Mouse (Mus musculus) cerebellum, adult (tissue): Measurements from ENCODE around the gene Gstt2.
A peak's percentile ranks its signal among the peaks of the same experiment; 100 is the strongest.
"Not testable (repeated sequence)": the region's sequence is repeated elsewhere in the genome, so short reads cannot be mapped to it uniquely, and the experiment has no call there.

ENCODE experiments used
- ATAC-seq: cut with Nextera tagmentation; 2 replicates; pipeline ENCODE4 v1.9.2; 2017; ENCODE audit warnings: mild to moderate bottlenecking, moderate library complexity, mixed read lengths; ENCODE audit not compliant: insufficient number of reproducible peaks, low FRiP score, low TSS enrichment

Gene Gstt2

DNA sequence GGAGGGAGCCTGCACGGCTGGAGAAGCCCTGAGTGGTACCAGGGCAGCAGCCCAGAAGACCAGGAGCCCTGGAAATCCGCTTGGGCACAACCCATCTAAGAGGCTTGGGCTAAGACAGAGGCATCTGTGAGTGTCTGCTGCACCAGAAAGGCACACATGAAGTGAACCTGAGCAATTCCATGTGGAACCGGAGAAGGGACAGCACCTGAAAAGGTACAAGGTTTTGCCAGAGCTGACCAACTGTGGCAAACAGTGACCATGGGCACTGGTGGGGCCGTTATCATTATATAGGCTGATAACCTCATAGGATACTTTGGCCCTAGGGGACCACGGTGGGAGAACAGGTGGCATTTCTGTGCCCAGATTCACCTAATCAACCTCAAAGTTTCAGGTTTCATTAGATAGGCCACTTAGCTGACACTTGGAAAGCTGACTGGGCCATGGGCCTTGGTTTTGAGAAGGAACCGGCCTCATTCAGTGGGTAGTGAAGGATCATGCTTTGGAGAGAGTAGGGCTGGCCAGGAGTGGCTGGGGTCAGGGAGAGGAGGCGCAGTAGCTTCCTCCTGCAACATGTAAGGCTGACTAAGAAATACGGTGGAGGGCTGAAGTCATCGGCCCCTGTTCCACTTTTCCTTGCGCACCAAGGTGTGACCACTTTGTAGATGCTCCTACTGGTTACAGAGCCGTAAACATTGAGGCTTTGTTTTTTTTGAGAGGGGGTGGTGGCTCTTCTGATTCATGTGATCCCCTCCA lies 19.1 kb upstream of the Gstt2 start:
- no peak for ATAC-seq

DNA sequence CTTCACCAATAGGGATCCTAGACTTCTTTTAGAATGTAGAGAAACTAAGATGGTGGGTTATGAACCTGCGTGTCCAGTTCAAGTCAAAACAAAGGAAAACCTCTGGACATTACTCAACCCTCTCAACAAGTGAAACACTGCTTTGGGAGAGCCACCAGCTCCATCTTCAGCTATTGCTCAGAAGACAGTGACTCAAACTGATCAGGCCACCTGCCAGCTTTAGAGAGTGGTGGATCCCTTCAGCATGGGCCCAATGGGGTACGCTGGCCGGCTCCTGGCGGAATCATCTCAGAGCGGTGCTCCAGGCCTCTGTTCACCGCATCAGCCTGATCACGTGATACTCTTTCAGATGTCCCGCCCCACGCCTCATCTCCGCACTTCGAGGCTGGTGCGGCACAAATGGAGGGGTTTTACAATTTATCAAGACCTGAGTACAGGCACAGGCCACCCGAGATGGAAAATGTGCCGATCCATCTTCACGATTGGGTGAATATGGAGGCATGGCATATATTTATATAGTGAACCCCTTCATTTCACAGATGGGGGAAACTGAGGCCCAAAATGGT lies 18.3 kb upstream of the Gstt2 start:
- ATAC-seq: no peak

DNA sequence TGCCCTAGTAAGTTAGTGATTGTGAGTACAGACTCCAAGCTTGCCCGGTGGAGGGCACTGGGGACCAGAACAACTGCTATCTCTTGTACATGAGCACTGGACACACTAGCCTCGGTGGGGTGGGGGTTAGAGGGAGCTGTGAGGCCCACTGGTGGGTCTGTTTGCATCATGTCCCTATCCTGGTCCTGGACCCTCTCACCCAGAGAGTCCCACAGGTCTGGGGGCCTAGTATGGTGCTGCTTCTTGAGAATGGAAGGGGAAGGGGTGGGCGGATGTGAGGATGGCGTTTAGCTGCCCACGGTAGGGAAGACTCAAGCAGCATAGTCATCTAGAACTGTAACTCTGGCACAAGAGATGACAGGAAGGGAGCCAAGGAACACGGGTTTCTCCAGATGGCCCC lies 17.6 kb upstream of the Gstt2 start:
- ATAC-seq: no peak

DNA sequence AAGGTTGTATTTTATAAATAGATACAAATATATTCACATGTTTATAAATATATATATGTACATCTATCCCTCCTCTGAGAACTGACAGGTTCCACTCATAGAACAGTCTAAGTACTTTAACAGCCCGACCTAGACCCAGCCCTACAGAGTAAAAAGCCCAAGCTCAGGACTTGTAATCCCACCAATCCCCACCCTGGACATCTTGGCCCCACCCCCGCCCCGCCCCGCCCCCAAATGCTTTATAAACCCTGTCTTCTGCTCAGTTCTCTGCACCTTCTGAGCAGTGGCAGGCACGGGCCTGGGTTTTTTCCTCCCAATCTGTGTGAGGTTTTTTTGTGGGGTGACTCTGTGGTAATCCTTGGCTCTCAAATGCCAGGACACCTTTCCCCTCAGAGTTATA lies 16.9 kb upstream of the Gstt2 start:
- ATAC-seq: no peak

DNA sequence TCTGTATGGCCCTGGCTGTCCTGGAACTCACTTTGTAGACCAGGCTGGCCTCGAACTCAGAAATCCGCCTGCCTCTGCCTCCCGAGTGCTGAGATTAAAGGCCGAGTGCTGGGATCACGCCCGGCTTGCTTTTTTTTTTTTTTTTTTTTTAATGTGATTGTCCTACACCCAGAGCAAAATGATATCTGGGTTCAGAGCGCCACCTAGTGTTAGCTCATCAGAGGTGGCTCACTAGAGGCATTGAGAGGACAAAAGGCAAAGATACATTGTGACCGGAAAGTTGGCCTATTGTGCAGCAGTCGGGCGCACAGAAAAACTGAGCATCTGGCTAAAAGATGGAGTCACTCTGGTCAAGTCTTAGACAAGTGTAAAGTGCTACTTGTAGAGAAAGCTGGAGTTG lies 16.2 kb upstream of the Gstt2 start:
- ATAC-seq: peak; percentile 68

DNA sequence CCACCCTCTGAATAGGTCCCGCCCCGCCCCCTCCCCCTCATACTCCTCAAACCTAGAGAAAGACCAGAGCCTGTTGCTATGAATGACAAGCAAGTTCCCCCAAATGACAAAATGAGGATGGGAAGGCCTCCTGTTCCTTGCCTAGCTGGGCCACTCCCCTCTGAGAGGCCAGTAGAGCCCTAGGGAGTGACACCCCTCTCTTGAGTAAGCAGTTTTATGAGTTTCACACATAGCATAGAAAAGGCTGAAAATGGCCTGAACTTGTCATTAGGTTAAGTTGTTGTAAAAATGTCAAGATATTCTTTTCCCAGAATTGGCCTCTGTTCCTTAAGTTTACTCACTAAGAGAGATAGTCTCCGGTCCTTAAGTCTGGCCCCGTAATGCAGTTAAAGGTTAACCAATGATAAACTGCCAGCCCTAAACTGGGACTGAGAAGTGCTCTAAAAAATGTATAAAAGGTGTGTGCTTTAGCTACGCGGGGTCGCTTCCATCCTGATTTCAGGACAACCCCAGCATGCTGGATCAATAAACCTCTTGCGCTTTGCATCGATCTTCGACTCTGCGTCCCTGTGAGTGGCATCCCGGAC lies 15.4 kb upstream of the Gstt2 start:
- no peak for ATAC-seq

DNA sequence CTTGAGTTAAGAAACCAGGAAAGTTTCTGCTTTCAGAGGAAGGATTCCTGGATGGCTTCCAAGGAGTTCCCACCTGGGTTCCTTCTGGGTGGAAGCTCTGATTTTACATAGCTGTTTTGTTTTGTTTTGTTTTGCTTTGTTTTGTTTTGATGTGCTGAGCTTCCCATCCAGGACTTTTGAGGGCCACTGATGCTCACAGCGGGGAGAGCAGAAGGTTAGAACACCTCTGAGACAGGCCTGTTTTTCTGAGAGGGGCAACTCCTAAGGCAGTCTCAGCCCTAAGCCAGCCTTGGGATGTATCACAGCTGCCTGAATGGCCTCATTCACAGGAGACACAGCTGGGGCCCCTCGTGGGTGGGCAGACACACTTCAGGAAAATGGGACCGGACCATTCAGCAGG lies 14.5 kb upstream of the Gstt2 start:
- ATAC-seq: no peak

DNA sequence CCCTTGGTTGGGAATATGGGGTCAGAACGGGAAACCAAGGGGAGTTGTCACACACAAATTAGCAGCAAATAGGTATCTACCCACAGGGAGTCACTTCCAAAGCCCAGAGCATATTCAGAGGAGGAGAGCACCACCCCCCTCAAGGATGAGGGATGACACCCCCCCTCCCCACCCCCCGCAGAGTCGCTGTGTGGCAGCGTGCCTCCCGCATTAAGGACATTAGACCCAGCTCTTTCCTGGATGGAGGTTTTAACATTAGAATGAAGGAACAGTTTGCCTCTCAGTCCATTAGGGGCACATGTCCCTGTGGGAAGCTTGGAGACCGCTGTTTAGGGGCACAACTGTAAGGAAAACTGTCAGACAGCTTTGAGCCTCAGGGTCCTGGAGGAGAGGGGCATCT lies 13.9 kb upstream of the Gstt2 start:
- ATAC-seq: no peak

DNA sequence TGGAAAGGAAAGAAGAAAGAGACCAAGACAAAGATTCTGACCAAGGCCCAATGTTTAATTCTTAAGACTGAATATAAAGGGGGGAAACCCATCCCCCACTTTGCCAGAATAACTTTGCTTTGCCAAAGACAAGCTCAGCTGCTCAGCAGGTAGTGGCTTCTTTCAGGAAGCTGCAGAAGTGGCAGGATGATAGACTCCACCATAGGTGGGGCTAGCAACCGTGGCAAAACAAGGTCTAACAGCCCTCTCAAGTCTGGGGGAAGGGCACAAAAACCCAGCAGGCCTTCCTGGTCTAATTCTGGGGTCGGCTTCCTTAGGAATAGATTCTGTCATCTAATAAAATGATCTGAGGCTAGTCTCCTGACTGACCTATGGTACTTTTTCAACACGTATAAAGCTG lies 11.2 kb upstream of the Gstt2 start:
- ATAC-seq: no peak

DNA sequence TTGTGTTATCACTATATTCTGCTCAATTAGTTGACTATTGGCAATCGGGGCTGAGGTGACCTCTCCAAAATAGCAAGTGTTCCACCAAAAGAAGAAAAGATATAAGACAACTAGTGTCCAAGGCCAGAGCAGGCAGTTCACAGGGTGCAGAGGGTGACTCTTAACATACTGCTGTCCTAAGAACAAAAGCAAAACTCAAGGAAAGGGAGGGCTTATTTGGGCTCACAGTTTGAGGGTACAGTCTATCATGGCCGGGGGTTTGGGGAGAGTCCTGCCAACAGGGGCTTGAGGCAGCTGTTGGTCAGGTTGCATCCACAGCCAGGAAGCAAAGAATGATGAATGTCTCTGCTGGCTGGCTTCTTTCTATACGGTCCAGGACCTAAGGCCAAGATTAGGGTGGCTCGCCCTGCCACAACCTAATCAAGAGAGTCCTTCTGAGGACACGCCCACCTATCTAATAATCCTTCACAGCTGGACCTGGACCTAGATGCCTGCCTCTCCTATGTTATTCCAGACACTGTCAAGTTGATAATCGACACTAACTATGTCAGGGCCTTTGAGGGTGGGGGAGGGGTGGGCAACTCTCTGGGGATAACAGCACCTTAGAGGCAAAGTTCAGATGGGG lies 8.2 kb upstream of the Gstt2 start:
- ATAC-seq: no peak

DNA sequence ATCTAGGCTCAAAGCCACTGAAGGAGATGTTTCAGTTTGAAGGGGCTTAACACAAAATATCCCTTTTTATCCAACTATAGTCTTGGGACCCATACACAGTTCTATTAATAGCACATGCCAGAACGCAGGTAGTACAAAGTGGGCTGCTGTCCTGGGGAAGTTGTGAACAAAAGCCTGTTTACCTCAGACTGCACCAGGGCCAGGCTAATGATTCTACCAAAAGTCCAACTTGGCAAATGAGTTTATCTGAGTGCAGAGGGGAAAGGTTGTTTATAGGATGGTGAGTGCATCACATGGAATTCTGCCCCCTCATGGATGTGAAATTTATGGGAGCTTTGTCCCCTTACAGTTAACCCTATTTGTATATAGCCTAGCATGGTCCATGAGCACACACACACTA lies 7.6 kb upstream of the Gstt2 start:
- ATAC-seq: no peak

DNA sequence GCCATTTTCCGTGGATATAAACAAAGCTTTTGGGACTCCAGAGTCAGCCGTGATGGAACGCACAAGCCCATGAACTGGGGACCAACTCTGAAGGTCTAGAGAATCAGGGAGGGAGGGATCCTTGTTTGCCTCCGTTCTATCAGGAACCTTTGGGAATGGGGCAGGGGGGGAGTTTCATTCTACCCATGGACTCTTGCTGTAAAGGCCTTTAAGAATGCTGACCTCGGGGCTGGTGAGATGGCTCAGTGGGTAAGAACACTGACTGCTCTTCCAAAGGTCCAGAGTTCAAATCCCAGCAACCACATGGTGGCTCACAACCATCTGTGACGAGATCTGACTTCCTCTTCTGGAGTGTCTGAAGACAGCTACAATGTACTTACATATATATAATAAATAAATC lies 6.7 kb upstream of the Gstt2 start:
- ATAC-seq: not testable (repeated sequence)

DNA sequence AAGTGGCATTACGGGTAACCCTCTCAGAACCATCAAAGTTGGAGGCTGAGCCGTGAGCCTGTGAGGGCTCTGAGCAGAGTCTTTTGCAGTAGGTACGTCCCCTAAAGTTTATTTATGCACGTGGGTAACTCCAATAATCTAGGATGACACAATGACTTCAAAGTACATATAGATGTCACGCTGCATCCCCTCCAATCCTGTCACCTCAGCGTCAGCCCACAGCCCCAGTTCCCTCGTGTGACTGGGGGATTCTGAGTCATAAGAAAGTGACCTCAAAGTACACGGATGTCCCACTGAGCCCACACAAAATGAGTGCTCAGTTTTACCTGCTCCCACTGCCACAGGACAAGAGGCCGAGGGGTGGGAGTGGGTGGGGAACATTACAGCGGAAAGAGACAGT lies 1.9 kb upstream of the Gstt2 start:
- no peak for ATAC-seq

DNA sequence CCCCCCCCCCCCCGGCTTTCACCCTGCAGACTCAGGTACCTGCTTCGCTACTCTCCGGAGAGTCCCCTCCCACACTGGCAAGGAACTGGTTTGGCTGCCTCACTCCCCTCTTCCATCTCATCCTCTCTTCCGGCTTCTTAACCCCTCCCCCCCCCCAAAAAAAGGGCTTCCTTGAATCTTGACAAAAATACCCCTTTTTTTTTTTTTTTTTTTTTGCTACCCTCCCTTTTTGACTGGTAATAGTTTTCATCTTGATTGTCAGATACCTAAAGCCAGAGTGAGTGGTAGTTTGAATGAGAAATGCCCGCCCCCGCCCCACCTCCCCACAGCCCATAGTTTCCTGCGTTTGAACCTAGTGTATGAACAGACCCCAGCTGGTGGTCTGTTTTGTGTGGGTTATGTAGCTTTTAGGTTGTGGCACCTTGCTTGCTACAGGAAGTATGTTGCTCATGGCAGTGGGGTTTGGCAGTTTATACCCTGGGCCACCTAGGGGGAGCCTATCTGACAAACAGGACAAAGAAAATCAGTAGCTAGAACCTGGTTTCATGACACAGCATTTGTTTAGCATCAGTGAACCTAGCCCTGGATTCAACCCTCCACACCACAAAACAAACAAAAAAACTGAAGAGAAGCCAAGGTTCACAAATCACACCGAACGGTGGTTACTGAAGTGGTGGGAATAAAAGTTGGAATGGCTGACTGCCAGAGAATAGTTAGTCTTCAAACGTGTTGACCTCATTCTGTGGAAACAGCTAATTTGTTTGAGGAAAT lies 1.3 kb downstream of the Gstt2 start:
- ATAC-seq: no peak

DNA sequence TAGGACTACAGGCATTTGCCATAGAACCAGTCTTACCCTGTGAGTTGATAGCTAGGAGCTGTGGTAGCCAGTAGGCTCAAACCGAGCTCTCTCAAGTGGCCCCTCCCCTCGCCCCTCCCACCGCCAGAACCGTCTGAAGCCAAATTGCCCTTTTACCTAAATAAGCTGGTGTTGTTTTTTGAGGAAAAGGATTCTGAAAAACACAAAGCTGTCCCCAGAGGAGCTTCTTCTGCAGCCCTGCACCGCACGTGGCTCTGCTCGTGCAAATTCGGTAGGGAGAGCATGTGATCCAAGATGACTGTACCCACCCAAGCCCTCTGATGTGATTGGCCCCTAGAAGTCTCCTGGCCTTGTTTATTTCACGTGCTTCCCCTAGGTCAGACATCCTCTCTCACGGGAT lies 1.9 kb downstream of the Gstt2 start:
- ATAC-seq: no peak

DNA sequence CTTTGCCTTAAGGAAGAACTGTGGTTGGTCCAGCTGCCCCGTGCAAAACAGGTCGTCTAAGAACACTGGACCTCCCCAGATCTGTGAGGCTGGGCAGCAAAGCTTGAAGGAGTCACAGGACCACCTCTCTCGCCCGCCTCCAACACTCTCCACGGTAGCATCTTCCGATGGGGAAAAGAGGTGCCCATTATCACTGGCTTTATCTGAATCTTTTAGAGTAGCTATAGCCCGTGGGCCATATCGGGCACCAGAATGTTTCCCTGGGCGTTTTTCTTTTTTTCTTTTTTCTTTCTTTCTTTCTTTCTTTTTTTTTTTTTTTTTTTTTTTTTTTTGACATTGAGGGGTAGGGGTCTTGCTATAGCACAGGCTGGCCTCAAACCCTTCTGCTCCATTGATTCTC lies 2.5 kb downstream of the Gstt2 start:
- no peak for ATAC-seq

DNA sequence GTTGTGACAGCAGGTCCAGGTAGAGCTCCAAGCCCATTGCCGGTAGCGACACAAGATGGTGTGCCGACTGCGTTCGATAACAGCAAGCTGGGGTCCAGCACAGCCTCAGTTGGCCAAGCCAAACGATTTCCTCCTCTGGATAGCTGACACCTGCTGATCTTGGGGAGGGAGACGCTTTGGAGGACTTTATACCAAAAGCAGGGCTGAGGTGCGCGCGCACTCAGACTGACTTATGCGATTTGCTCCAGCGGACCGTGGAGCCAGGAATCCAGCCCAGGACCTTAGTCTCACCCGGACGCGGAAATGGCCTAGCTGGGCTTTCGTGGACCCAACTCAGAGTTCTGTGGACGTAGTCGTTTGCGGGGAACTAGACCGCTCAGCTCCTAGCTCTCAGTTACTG lies 3.0 kb downstream of the Gstt2 start:
- no peak for ATAC-seq

DNA sequence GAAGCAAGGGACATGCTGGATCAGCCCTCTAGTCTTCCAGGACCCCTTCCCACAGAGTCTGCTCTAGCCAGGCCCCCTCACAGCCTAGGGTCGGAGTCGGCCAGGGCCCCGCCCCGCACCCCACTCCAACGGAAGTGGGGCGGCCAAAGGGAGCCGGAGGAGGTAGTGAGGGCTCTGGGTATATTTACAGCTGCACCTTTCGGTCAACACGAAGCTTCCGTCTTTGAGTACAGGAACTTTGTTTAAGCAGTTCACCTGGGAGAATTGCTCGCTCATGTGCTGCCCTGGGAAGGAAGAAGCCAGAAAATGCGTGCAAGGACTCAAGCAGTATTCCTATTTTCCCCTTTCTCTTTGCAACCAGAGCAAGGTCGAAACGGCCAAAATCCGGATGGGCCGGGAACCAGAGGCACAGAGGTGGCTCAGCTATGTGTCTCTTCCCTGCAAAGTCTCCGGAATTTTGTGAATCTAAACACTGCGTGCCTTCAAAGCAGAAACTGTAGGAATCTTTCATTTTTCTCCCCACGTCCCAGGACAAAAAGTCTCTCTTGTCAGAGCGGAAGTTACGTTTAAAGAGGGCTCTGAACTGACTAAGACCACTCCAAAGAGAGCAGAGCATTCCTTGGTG lies 3.7 kb downstream of the Gstt2 start:
- ATAC-seq: no peak

DNA sequence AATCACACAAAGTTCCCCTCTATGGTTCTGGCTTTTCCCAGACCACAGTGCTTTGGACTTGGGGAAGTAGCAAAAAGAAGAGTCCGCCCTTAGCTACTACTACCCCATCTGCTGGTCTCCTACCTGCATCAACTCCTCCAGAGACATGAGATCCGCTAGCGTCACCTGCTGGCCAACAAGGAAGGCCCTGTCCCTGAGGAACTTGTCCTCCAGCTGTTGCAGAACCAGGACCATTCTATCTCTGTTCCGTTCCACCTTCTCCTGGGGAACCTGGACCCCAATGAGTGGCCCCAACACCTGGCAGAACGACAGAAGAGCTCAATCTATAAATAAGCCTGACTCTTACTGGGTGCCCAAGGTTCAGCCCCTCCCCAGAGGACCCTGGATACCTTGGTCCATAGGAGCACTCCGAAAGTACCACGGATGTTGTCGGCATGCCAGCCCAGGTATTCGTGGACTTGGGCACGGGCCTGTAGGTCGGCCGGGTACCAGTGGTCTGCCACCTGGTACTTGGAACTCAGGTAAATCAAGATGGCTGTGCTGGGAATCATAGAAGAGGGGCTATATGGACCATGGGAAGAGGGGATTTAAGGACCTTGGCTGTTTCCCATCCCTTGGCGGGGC lies 4.8 kb downstream of the Gstt2 start:
- no peak for ATAC-seq

DNA sequence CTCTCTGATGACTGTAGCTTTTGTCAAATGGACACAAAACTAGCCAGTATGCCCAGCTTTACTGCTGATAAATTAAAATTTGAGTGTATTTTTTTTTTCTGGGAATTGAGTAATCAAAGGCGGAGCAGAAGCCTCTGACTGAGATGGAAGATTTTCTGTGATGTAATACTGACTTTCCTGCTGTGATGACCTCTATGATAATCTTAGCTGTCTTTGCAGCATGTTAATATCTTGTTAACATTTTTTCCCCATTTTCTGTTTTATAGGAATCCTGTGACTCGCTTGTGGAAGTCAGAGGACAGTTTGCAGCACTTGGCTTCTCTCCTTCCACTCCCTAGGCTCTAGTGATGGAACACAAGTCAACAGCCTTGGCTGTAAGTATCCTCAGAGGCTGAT lies 7.0 kb downstream of the Gstt2 start:
- no peak for ATAC-seq
